Mouse (Mus musculus) E14TG2a.4 (cell line): ENCODE results near the gene Ttc41.

Experiments
- CTCF ChIP-seq: conservative IDR thresholded peaks from 2 replicates; pipeline ENCODE4 v1.5.1; 2014; ENCODE audit warnings: low read length
- NANOG ChIP-seq: IDR thresholded peaks from 2 replicates; pipeline ENCODE4 v1.6.1; 2014; ENCODE audit warnings: borderline replicate concordance, low read length, mixed read lengths
- POU5F1 ChIP-seq: IDR thresholded peaks from 2 replicates; pipeline ENCODE4 v1.6.1; 2014; ENCODE audit warnings: low read length, borderline replicate concordance

DNA sequence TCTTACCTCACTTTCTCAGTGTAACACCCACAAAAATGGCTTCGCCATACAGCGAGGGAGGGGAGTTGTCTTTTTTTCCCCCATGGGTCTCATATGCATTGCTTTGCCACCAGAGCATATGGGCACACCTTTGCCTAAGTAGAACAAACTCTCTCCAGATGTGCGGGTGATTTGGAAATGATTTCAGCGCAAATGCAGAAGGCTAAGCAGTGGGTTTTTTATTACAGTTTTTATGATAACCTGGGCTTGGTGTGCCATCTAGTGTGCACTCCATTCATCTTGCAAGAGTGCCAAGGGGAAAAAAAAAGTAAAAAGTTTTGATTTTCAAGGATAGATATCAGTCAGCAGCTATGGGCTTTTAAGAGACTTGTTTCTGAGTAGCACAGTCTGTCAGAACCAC lies 29.4 kb downstream of the Ttc41 start:
- no peak for TF ChIP-seq CTCF
- TF ChIP-seq POU5F1: no peak
- no peak for TF ChIP-seq NANOG
